Mouse (Mus musculus): ENCODE results near the gene Calhm6.

Gene Calhm6

GRCm38 (mm10) chr10:34110863-34111465 is 16.8 kb downstream of the Calhm6 start:
- peak; percentile 6 to 31 for DNase-seq (ENCODE audit: low spot score in 2 of 2)

- DNase-seq (ENCODE audit: low spot score in 2 of 2) = no peak
Measured at GRCm38 (mm10) chr10:34096418-34096883, 31.3 kb downstream of the Calhm6 start, which contains the start of gene Calhm5. Gene Calhm5 (minus strand): TSS chr10:34096519.

GRCm38 (mm10) chr10:34095964-34096363 is 31.8 kb downstream of the Calhm6 start:
- no peak for DNase-seq (ENCODE audit: low spot score in 2 of 2)

- DNase-seq (ENCODE audit: low spot score in 2 of 2) = no peak
Measured at GRCm38 (mm10) chr10:34095147-34095546, 32.6 kb downstream of the Calhm6 start.

GRCm38 (mm10) chr10:34091888-34092287 is 35.9 kb downstream of the Calhm6 start:
- DNase-seq (ENCODE audit: low spot score in 2 of 2) = no peak

GRCm38 (mm10) chr10:34090481-34090880 is 37.3 kb downstream of the Calhm6 start:
- no peak for DNase-seq (ENCODE audit: low spot score in 2 of 2)

GRCm38 (mm10) chr10:34089517-34089916 is 38.3 kb downstream of the Calhm6 start:
- no peak for DNase-seq (ENCODE audit: low spot score in 2 of 2)

- DNase-seq (ENCODE audit: low spot score in 2 of 2) = no peak
Measured at GRCm38 (mm10) chr10:34088515-34088914, 39.3 kb downstream of the Calhm6 start.

- no peak for DNase-seq (ENCODE audit: low spot score in 2 of 2)
Measured at GRCm38 (mm10) chr10:34086514-34086913, 41.3 kb downstream of the Calhm6 start.
